Mouse (Mus musculus): ENCODE measurements around the gene Prss22. TPM values are rescaled to one million over a fixed set of nuclear protein-coding genes. Genes with fewer than 3 reads are reported as not detected.

The Prss22 gene
- total RNA-seq, 2 experiments from 2014 or later = not detected

DNA sequence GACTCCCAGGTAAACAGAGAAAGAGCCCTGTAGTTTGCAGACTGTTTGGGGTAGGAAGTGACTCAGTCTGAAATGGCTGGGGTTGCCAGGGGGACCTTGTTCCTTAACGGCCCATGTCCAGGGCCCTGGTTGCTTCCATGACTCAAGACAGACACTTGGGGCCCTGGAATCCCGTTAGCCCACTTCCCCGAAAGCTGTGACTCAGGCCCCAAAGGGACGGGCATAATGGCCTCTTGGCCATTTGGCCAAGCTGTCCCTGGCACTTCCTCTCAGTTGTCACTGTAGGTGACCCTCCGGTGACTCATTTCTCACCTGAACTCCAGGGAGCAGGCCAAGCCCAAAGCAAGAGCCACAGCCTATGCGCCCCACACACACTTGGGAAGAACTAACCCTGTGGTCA, 483 bp upstream of the Prss22 start:
- no peak for DNase-seq
- intact Hi-C loops (cut with DNase I) = no loop called here

DNA sequence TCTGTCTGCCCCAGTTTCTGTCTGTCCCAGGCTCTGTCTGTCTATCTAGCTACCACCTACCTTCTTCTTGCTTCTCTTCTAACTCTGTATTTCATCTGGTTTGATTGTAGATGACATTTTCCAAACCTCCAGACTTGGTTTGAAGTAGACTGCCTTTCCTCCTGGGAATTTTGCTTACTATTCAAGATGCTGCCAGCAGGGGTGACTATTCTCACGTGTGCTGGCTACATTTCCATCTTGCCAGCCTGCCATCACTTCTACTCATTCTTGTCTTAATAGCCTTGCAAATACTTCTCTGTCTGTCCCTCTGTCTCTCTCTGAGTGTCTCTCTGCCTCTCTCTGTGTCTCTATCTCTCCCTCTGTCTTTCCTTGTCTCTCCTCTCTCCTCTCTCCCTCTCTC, 2.5 kb downstream of the Prss22 start:
- intact Hi-C loops (cut with DNase I) = no loop called here
- no peak for DNase-seq

DNA sequence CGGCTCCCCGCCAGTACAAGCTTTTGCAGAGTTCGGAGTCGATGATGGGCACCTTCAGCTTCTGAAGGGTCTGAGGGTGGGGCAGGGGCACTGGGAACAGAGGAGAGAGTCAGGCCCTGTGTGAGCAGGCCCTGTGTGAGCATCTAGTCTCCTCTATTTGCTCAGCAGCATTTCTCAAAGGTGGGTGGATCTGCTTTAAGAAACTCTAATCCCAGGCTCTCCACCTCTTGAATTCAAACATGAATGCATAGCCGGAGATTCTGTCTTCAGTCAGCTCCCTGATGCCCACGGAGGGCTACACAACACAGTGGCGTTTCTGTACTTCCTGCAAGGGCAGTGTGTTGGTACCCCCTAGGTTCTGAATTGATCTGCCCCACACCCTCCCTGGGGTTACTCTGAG, 3.2 kb downstream of the Prss22 start:
- intact Hi-C loops (cut with DNase I) = no loop called here

GRCm38 (mm10) chr17:23993559-23994428, 4.1 kb downstream of the Prss22 start:
- intact Hi-C loops (cut with DNase I) = loop anchor here (2.0 kb wide), 1 partner anchor 25 kb away; no protein-coding TSS in a partner anchor
- peak; percentile 85 to 93 for DNase-seq

More for the DNA sequence above, 3.2 kb downstream of the Prss22 start:
- DNase-seq = no peak

DNA sequence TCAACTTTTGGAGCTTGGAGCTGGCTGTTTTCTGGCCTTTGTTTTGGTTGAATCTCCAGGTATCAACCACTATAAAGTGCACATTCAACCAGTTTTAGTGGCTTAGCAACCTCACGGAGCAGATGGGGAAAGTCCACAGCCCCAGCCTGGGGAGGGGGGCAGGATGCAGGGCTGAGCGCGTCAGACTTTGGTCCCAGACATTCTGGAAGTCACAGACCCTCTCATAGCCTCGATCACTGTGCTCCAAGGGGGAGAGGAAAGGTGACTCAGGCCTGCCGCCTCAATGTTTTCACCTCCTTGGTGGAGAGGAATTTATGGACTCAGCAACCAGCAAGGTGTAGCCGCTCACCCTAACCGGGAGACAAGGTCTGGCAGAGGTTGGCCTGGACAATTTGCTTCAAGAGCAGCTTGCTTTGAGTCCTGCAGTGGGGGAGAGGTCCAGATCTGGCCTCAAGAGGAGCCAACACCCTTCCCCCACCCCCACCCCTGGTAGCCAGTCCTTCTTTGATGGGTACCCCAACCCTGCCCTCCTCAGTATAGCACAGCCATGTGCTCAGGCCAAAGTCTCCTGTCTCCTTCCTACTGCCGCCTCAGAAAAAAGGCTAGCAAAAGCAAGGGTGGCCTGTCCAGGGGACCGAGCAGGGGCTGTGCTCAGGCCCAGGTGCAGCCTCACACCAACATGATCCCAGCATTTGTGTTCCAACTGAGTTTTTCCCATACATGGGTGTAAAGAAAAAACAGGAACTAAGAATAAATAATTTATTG, 4.9 kb downstream of the Prss22 start:
- no peak for DNase-seq
- intact Hi-C loops (cut with DNase I) = loop anchor here (2.0 kb wide), 1 partner anchor 24 kb away; no protein-coding TSS in a partner anchor

DNA sequence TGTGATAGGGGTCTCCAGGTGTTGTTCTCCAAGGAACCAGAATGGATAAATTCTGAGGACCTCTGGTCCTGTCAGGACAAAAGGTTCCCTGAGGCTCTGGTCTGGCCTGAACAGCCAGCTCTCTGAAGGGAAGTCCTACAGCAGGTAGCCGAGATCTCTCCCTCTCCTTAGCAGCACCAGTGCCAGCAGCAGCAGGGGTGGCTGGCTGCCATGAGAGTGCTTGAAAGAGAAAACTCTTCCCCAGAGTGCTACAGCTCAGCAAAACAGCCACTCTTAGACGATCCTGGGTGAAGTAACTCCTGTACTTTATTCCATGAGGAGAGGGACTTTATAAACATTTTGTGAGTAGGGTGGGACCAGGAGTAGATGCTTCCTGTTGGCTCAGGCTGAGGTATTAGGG, 8.1 kb downstream of the Prss22 start:
- DNase-seq = no peak
- intact Hi-C loops (cut with DNase I) = no loop called here

DNA sequence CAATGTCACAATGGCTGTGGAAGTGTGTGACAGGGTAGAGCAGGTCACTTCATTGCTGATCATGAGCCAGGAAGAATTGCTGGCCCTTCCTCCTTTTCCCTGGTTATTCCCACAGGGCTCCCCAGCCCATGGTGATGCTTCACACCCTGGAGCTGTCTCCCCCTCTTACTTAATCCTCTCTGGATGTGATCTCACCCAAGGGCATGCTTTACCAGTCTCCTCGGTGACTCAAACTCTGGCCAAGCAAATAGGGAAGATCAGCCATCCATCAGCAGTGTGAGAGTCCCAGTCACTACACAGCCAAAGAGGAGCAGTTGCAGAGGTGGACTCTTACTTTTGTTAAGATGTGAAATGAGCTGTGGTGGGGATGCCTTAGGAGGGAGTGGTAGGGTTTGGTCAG, 12.9 kb downstream of the Prss22 start:
- DNase-seq = no peak
- intact Hi-C loops (cut with DNase I) = no loop called here

DNA sequence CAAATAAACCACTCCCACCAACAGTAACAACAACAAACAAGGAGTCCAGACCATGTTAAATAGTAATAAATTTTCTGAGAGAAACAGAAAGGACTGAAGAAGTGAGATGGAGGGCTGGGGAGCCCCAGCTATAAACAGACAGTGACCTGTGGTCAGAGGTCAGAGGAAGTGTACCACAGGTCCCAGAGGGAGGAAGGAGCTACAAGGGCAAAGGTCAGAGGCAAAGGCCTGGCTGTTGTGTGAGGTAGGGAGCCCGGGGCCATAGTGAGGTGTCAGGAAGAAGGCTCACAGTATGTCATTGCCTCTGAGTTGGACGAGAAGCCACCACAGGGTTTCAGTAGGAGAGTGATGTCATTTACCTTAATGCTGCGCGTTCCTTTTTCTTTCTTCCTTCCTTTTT, 15.0 kb downstream of the Prss22 start:
- DNase-seq = no peak
- intact Hi-C loops (cut with DNase I) = no loop called here

DNA sequence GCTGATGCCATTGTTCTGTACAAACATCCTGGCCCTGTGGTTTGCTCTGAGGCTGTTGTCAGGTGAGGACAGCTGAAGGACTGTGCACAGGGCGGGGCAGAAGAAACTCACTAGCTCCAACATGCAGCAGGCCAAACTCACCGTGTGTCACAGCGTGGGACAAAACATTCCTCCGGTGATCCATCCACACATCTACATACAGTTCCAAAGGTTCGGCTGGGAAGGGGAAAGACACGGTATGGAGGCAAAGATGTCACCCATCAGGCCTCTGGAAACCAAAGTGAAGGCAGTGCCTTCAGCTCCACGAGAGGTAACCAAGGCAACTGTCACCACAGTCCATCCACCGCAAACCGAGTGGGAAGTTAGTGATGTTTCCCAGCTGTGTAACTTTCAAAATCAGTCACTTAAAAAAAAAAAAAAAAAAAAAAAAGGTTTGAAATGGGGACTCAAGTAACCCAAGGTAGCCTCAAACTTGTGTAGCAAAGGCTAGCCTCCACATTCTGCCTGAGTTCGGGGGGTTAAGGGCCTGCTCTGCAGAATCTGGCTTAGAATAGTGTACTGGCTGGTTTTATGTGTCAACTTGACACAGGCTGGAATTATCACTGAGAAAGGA, 17.5 kb downstream of the Prss22 start, which contains the start of gene Prss30:
Prss30 (minus strand) TSS at position 270 of the 613 bp plus-strand sequence.
- intact Hi-C loops (cut with DNase I) = no loop called here
- DNase-seq = no peak

DNA sequence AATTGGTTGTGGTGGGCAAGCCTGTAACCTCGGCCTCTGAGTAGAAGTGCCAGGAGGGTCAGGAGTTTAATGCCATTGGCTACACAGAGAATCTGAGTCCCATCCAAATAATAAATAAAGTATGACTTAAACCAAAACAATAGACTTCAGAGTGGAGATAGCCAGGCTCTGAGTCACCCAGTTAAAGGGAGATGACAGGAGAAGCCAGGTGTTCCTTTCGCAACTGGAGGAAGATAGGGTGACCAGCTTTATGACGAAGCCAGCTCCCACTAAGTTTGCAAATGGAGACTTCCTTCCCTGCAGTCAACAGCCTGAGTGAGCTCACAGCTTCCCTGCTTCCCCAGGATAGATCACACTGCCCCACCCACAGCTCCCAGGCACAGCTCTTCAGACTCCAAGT, 18.4 kb downstream of the Prss22 start:
- intact Hi-C loops (cut with DNase I) = no loop called here
- DNase-seq = no peak

GRCm38 (mm10) chr17:23976665-23977064, 21.2 kb downstream of the Prss22 start:
- no peak for DNase-seq
- intact Hi-C loops (cut with DNase I) = no loop called here

DNA sequence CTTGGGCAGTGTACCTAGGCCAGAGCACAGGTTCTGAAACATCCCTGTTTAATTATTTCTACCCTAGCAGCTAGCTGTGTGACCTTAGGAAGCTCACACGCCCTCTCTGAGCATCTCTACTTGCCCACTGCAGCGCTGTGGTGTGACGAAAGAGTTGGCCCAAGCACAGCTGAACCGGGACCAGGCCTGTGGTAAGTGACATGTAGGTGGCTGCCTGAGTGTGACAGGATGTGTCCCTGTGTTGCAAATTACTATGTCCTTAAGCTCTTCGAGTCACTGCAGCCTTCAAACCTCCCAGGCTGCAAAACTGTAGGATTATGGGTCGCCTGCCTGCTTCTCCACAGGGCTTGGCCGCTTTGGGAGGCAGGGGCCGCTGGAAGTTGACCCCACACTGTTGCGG, 26.6 kb downstream of the Prss22 start:
- DNase-seq = no peak
- intact Hi-C loops (cut with DNase I) = no loop called here

GRCm38 (mm10) chr17:23969231-23969630, 28.7 kb downstream of the Prss22 start:
- intact Hi-C loops (cut with DNase I) = loop anchor here (1.0 to 2.0 kb wide), 2 partner anchors 24 to 46 kb away; no protein-coding TSS in a partner anchor
- DNase-seq = peak; percentile 74 to 83

- intact Hi-C loops (cut with DNase I) = loop anchor here (1.0 to 2.0 kb wide), 2 partner anchors 24 to 47 kb away; no protein-coding TSS in a partner anchor
- DNase-seq = no peak
Observed at GRCm38 (mm10) chr17:23968780-23969179, 29.1 kb downstream of the Prss22 start.

DNA sequence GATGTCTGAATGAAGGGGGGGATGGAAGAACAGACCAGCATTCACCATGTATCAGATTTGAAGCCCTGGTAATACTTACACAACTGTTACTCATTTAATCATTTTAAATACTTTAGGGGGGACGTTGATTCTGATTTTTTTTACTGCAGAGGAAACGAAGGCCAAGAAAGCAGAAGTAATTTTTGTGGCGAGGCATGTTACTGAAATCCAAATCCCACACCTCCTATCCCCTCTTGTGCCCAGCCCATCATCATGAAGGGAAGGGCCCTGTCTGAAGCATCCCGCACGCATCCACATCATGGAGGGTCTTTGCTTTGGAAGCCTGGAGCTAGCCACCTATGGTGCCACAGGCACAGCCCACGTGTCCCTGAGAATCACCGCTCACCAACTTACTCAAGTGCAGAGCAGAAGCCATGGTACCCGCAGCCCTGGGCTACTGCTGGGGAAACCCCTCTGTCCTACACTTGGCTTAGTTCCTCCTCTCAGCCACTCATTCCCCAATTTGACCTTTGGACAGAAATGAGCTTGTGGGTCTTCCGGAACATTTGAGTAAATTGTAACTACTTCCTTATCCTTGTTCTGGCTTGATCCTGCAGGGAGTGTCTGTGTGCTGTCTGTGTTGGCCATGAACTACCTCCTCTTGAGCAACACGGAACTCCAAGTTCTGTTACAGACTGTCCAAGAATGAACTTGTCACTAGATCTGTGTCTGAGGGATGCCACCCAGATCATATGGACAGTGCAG, 31.1 kb downstream of the Prss22 start:
- intact Hi-C loops (cut with DNase I) = no loop called here
- no peak for DNase-seq

GRCm38 (mm10) chr17:23965805-23966425, 32.0 kb downstream of the Prss22 start:
- intact Hi-C loops (cut with DNase I) = no loop called here
- DNase-seq = no peak

GRCm38 (mm10) chr17:23961573-23962122, 36.3 kb downstream of the Prss22 start:
- intact Hi-C loops (cut with DNase I) = loop anchor here (2.0 kb wide), 2 partner anchors 111 to 213 kb away; no protein-coding TSS in a partner anchor
- DNase-seq = no peak

DNA sequence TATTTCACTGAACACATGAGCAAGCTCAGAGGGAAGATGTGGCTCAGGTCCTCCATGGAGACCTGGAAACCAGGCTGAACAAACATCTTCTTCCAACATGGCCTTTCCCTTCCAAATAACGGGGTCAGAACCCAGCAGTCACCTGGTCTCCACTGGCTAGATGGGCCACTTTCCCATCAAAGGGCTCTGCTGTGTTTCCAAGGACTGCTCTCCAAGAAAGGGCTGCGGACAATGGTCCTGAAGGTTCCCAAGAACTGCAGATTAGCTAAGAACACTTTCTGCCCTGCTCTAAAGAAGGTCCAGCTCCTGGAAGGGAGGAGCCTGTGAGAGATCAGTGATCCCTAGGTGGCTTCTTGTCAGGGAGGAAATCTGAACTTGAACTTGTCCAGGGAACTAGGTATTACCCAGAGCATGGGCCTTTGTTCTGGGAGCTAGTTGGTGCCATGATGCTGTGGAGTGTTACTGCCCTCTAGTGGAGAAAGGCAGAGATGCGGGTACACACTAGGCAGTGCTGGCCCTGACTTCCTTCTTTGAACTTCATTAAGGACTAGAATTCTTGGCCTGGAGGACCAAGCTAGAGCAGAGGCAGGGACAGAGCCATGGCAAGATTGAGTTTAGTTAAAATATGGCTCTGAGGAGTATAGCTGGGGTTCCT, 37.7 kb downstream of the Prss22 start:
- peak; percentile 71 to 86 for DNase-seq
- intact Hi-C loops (cut with DNase I) = loop anchor here (1.0 to 2.0 kb wide), 4 partner anchors 86 to 211 kb away; no protein-coding TSS in a partner anchor

GRCm38 (mm10) chr17:23955174-23955573, 42.7 kb downstream of the Prss22 start, which contains the start of gene Sbpl:
TSS of gene Sbpl (minus strand) at chr17:23955274.
- no peak for DNase-seq
- intact Hi-C loops (cut with DNase I) = no loop called here

Data from heart, postnatal 14 days (tissue).